Mouse (Mus musculus) thymus, adult 2 months (tissue): ENCODE measurements around the gene Rpl31.

Source experiments
- CTCF ChIP-seq: fragments of 200-500 bp; IDR thresholded peaks from 2 replicates; pipeline ENCODE4 v1.5.1; 2012; ENCODE audit warnings: mild to moderate bottlenecking, control low read depth, low read length, moderate library complexity, borderline replicate concordance; ENCODE audit not compliant: control insufficient read depth, poor library complexity, insufficient read depth; ENCODE audit errors: extremely low read depth
- POLR2A ChIP-seq: fragments of 200-500 bp; IDR thresholded peaks from 2 replicates; pipeline ENCODE4 v1.6.1; 2012; ENCODE audit warnings: mild to moderate bottlenecking, low read length, control low read depth, moderate library complexity; ENCODE audit not compliant: control insufficient read depth, poor library complexity, insufficient read depth; ENCODE audit errors: extremely low read depth

- TF ChIP-seq POLR2A = no peak
- TF ChIP-seq CTCF = no peak
These were observed 18.8 kb downstream of the Rpl31 start for GRCm38 (mm10) chr1:39386456-39386855.
